Comparison of ENCODE assay signal across 15 mouse cellular contexts in the genomic region with DNA sequence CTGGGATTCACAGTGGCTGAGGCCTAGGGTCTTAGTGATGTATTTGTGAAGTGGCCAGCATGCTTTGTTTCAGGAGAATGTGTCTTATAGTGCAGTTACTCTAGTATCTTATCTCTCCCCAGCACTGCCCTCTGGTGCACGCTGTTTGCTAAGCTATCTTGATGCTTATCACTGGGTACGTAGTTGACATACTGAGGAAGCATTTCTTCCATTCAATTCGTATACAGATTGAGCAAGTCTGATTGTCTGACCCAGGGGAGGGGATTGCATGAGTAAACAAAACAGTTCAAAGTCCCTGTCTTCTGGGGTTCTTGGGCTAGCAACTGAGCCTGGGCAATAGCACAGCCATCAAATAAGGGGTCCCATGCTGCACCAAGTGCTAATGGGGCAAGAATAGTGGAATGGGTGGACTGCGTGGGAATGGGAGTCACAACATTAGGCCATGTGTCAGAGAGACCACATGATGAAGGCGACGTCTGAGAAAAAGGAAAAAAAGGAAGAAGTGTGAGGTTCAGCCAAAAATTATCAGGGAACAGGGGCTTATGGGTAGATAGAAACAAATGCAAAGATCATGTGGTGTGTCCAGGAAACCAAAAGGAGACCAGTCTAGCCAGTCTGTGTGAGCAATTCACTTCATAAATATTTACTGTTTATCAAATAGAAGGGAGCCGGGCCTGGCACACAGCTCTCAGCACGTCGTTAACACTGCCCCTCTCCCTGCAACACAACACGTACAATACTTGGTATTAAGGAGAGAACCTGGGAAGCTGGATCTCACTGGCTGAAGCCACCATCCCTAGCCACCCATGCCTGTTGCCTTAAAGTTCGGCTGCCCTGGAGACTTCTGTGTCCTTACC. TPM values are rescaled to one million over a fixed set of nuclear protein-coding genes. Genes with fewer than 3 reads are reported as not detected.
DNase-seq lines count a peak whose midpoint lies in the region; ATAC-seq and TF ChIP-seq lines count a peak whose summit lies in the region.
"Had no signal": no experiment of that assay in that cellular context is flagged by ENCODE, and none has a peak within 500 bp of the region (broad histone marks: within the 10 kb centered on the region; RNA-seq: fewer than 3 reads in every experiment).

No protein-coding gene starts in this region.

- H3K9ac ChIP-seq in liver, embryonic 11.5 days (ENCODE audit: low read depth, low read length) = no peak overlapping the region
- H3K9ac ChIP-seq: embryonic facial prominence, embryonic 15.5 days; heart, embryonic 13.5 days; limb, embryonic 12.5 days had no signal

- no peak overlapping the region for H3K27ac ChIP-seq in layer of hippocampus, adult 2 months
- peak overlapping the region; percentile 28; the same call in 1 of the 2 replicates for H3K27ac ChIP-seq in bone marrow macrophage, adult 2 months (ENCODE audit: insufficient read depth, low read depth, low read length)
- H3K27ac ChIP-seq in liver, embryonic 11.5 days (ENCODE audit: low read depth, low read length) = no peak overlapping the region
- H3K27ac ChIP-seq: embryonic facial prominence, embryonic 15.5 days; heart, embryonic 13.5 days; limb, embryonic 12.5 days had no signal

- no peak for TF ChIP-seq POLR2A in bone marrow macrophage, adult 2 months (IDR thresholded peaks at IDR 0.05; ENCODE audit: borderline replicate concordance, low read depth, low read length)

- H3K36me3 ChIP-seq in liver, embryonic 11.5 days (ENCODE audit: control insufficient read depth, insufficient read depth, low read length) = no peaks in the 10 kb centered on the region
- H3K36me3 ChIP-seq: embryonic facial prominence, embryonic 15.5 days; heart, embryonic 13.5 days; limb, embryonic 12.5 days had no signal

- WGBS in liver, embryonic 11.5 days = 54% methylated on average over 11 of the region's 11 CpGs

- no peak overlapping the region for H3K4me2 ChIP-seq in liver, embryonic 11.5 days
- H3K4me2 ChIP-seq: embryonic facial prominence, embryonic 15.5 days; heart, embryonic 13.5 days; limb, embryonic 12.5 days had no signal

- peaks cover 19% of the 10 kb centered on the region for H3K4me1 ChIP-seq in bone marrow macrophage, adult 2 months (ENCODE audit: control insufficient read depth, insufficient read depth, low read length)
- H3K4me1 ChIP-seq in liver, embryonic 11.5 days (replicated peaks; ENCODE audit: control insufficient read depth, insufficient read depth, low read length) = peaks cover 10% of the 10 kb centered on the region

- DNase-seq in layer of hippocampus, adult 2 months (ENCODE audit: low spot score in 2 of 2) = no peak
- no peak for DNase-seq in layer of hippocampus, adult 9-10 months (ENCODE audit: low spot score)
- DNase-seq in liver, embryonic 11.5 days (ENCODE audit: low spot score) = no peak
- no peak for DNase-seq in ovary, postnatal 14 days (ENCODE audit: low spot score)
- DNase-seq in left cerebral cortex, adult 9 months (ENCODE audit: low spot score in 2 of 2) = no peak
- no peak for DNase-seq in neural tube, embryonic 10.5 days (ENCODE audit: extremely low spot score, low spot score)
- DNase-seq: cerebellum, adult 9-11 months; kidney, postnatal 25 days; thymus, postnatal 14 days had no signal

- H3K27me3 ChIP-seq in liver, embryonic 11.5 days (replicated peaks; ENCODE audit: control insufficient read depth, insufficient read depth, low read length) = no peaks in the 10 kb centered on the region
- H3K27me3 ChIP-seq: embryonic facial prominence, embryonic 15.5 days; heart, embryonic 13.5 days; limb, embryonic 12.5 days had no signal

- peak; percentile 56 for TF ChIP-seq CTCF in layer of hippocampus, adult 2 months (conservative IDR thresholded peaks at IDR 0.05)
- no peak for TF ChIP-seq CTCF in bone marrow macrophage, adult 2 months (IDR thresholded peaks at IDR 0.05; ENCODE audit: low read depth, low read length)

- H3K9me3 ChIP-seq in liver, embryonic 11.5 days (ENCODE audit: control insufficient read depth, low read length) = no peaks in the 10 kb centered on the region
- H3K9me3 ChIP-seq: embryonic facial prominence, embryonic 15.5 days; heart, embryonic 13.5 days; limb, embryonic 12.5 days had no signal

- peak; percentile 77 for ATAC-seq in liver, embryonic 11.5 days (replicated peaks; ENCODE audit: low FRiP score)
- ATAC-seq in megakaryocyte-erythroid progenitor cell, adult 5-6 weeks (replicated peaks; ENCODE audit: low FRiP score, low TSS enrichment, poor library complexity, severe bottlenecking) = peak; percentile 87
- ATAC-seq: hindbrain, embryonic 16.5 days had no signal

- no peak overlapping the region for H3K4me3 ChIP-seq in layer of hippocampus, adult 2 months
- H3K4me3 ChIP-seq in bone marrow macrophage, adult 2 months (ENCODE audit: insufficient read depth, low read length) = no peak overlapping the region
- no peak overlapping the region for H3K4me3 ChIP-seq in liver, embryonic 11.5 days (ENCODE audit: low read depth, low read length)
- H3K4me3 ChIP-seq: embryonic facial prominence, embryonic 15.5 days; heart, embryonic 13.5 days; limb, embryonic 12.5 days had no signal

RNA-seq across cellular contexts. Expression of a gene that starts 9.2 kb away (rescaled TPM):
- total RNA-seq in layer of hippocampus, adult 2 months (2021) = 10 to 100 TPM; 20.2 to 20.3 TPM
- polyA plus RNA-seq in bone marrow macrophage, adult 2 months (2012; ENCODE audit: insufficient read depth, insufficient read length, missing spikeins) = 19.2 and 19.9 TPM in 2 replicates
- 39.4 and 41.5 TPM in 2 replicates for polyA plus RNA-seq in liver, embryonic 11.5 days (2014; fragmentation: Nextera tagmentation; extraction: Ambion mirVana)
- 0.44 and 6.0 TPM in 2 replicates for total RNA-seq in megakaryocyte-erythroid progenitor cell, adult 5-6 weeks (2014; fragmentation: Nextera tagmentation)
- 1.4 and 3.0 TPM in 2 replicates for total RNA-seq in megakaryocyte-erythroid progenitor cell, adult 5-6 weeks (2017)

RNA-seq across cellular contexts. Expression of a gene that starts 33.4 kb away (rescaled TPM):
- total RNA-seq in layer of hippocampus, adult 2 months (2021) = 10 to 100 TPM; 27.3 to 29.4 TPM
- 53.1 and 57.5 TPM in 2 replicates for polyA plus RNA-seq in bone marrow macrophage, adult 2 months (2012; ENCODE audit: insufficient read depth, insufficient read length, missing spikeins)
- 4.7 and 5.7 TPM in 2 replicates for polyA plus RNA-seq in liver, embryonic 11.5 days (2014; fragmentation: Nextera tagmentation; extraction: Ambion mirVana)
- total RNA-seq in megakaryocyte-erythroid progenitor cell, adult 5-6 weeks (2014; fragmentation: Nextera tagmentation) = 7.1 and 10.1 TPM in 2 replicates
- total RNA-seq in megakaryocyte-erythroid progenitor cell, adult 5-6 weeks (2017) = 10.4 and 13.7 TPM in 2 replicates
